8 mouse cellular contexts compared by ENCODE assay signal in the genomic region with DNA sequence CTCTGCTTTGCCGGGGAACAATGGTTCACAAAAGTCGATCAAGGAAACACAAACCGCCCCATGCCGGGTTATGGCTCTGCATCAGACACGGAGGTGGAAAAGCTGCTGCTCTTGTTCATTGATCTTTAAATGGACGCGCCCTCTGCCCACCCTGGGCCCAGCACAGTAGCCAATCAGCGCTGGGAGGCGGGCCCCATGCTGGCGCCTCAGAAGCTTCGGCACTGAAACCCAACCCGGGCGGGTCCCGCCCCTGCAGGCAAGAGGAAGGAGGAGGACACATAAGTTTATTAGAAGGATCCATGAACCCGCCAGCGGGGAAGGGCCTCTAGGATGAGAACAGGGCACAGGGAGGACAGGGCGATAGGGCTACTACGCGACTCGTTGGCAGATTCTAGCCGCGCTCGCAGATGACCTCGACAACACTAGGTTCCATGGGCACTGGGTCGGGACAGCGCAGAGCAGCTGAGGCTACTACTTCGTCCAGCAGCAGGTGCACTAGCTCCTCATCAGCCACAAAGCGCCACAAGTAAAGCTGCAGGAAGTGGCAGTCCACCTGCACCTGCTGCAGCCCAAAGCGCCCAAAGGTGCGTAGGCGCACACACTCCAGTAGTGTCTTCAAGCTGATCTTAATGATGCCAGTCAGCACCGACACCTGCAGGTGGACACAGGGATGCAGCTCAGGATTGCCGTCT. TPM values are rescaled to one million over a fixed set of nuclear protein-coding genes. Genes with fewer than 3 reads are reported as not detected.
DNase-seq lines count a peak whose midpoint lies in the region; ATAC-seq and TF ChIP-seq lines count a peak whose summit lies in the region.

Gene Tm7sf2 (minus strand): TSS at position 650 of the 692 bp plus-strand sequence.

- TF ChIP-seq CTCF in G1E (IDR thresholded peaks at IDR 0.05; ENCODE audit: low read depth, low read length) = no peak
- TF ChIP-seq CTCF in lung, adult 2 months (IDR thresholded peaks at IDR 0.05; ENCODE audit: insufficient read depth, low read length) = no peak
- no peak for TF ChIP-seq CTCF in thymus, adult 2 months (IDR thresholded peaks at IDR 0.05; ENCODE audit: borderline replicate concordance, control insufficient read depth, extremely low read depth, insufficient read depth, low read length, poor library complexity)

- H3K4me3 ChIP-seq in G1E (ENCODE audit: low read depth, low read length) = peak within 1 kb of the TSS; percentile 76
- peak within 1 kb of the TSS; percentile 73 for H3K4me3 ChIP-seq in forebrain, embryonic 16.5 days (replicated peaks; ENCODE audit: low read length)
- H3K4me3 ChIP-seq in lung, adult 2 months (replicated peaks; ENCODE audit: extremely low read depth, low read depth, low read length) = peak within 1 kb of the TSS; percentile 47
- peak within 1 kb of the TSS; percentile 51 for H3K4me3 ChIP-seq in thymus, adult 2 months (ENCODE audit: control insufficient read depth, insufficient read depth, low read length)

- no peaks in the 10 kb centered on the region for H3K27me3 ChIP-seq in G1E (ENCODE audit: insufficient read depth, low read length)
- no peaks in the 10 kb centered on the region for H3K27me3 ChIP-seq in forebrain, embryonic 16.5 days (replicated peaks; ENCODE audit: control insufficient read depth, insufficient read depth, low read length)
- H3K27me3 ChIP-seq in thymus, adult 2 months (ENCODE audit: control insufficient read depth, insufficient read depth, low read length) = no peaks in the 10 kb centered on the region

- TF ChIP-seq POLR2A in lung, adult 2 months (IDR thresholded peaks at IDR 0.05; ENCODE audit: borderline replicate concordance, extremely low read depth, low read depth, low read length) = no peak
- TF ChIP-seq POLR2A in thymus, adult 2 months (IDR thresholded peaks at IDR 0.05; ENCODE audit: control insufficient read depth, extremely low read depth, insufficient read depth, low read length, poor library complexity) = no peak

- H3K9me3 ChIP-seq in G1E (replicated peaks) = no peaks in the 10 kb centered on the region
- H3K9me3 ChIP-seq in forebrain, embryonic 16.5 days (ENCODE audit: control insufficient read depth, low read length) = no peaks in the 10 kb centered on the region

- H3K4me1 ChIP-seq in G1E (ENCODE audit: insufficient read depth, low read depth, low read length) = peaks cover 54% of the 10 kb centered on the region
- H3K4me1 ChIP-seq in forebrain, embryonic 16.5 days (replicated peaks; ENCODE audit: control insufficient read depth, insufficient read depth, low read length) = peaks cover 22% of the 10 kb centered on the region
- peaks cover 8% of the 10 kb centered on the region; the same call in 1 of the 2 replicates for H3K4me1 ChIP-seq in lung, adult 2 months (ENCODE audit: control insufficient read depth, insufficient read depth, low read length)
- peaks cover 28% of the 10 kb centered on the region for H3K4me1 ChIP-seq in thymus, adult 2 months (replicated peaks; ENCODE audit: control insufficient read depth, insufficient read depth, low read length)

- peak; percentile 98 for DNase-seq in G1E (ENCODE audit: low spot score)
- peak; percentile 86 for DNase-seq in cerebellum, adult 11-12 months
- DNase-seq in heart, postnatal 25 days (ENCODE audit: low spot score) = peak; percentile 86
- peak; percentile 83 to 89 for DNase-seq in layer of hippocampus, adult 18-20 months (ENCODE audit: low spot score in 2 of 2)
- DNase-seq in lung, adult 2 months = peak; percentile 85
- DNase-seq in thymus, adult 2 months = peak; percentile 86

- intact Hi-C loops in heart, postnatal 25 days (cut with DNase I) = no loop called here

- WGBS in forebrain, embryonic 16.5 days = 9% methylated on average over 32 of the region's 33 CpGs
- 11% methylated on average over 33 of the region's 33 CpGs for WGBS in lung, adult 2 months
- 10% methylated on average over 33 of the region's 33 CpGs for WGBS in thymus, adult 2 months

- H3K27ac ChIP-seq in forebrain, embryonic 16.5 days (ENCODE audit: low read length) = peak within 1 kb of the TSS; percentile 90
- peak within 1 kb of the TSS; percentile 2; the same call in 1 of the 2 replicates for H3K27ac ChIP-seq in thymus, adult 2 months (ENCODE audit: control insufficient read depth, insufficient read depth, low read length)

- peak; percentile 92 for ATAC-seq in G1E (ENCODE audit: extremely low read depth, insufficient number of reproducible peaks, low FRiP score, poor library complexity, severe bottlenecking)
- ATAC-seq in forebrain, embryonic 16.5 days = peak; percentile 94
- peak; percentile 66 for ATAC-seq in neutrophil, adult 5-6 weeks (ENCODE audit: extremely low read depth, insufficient number of reproducible peaks, low FRiP score, poor library complexity, severe bottlenecking)

- H3K36me3 ChIP-seq in G1E (replicated peaks) = peaks cover 75% of the 10 kb centered on the region
- peaks cover 12% of the 10 kb centered on the region for H3K36me3 ChIP-seq in forebrain, embryonic 16.5 days (ENCODE audit: control insufficient read depth, insufficient read depth)
- H3K36me3 ChIP-seq in thymus, adult 2 months (ENCODE audit: control insufficient read depth, insufficient read depth, low read length) = no peaks in the 10 kb centered on the region

- peak within 1 kb of the TSS; percentile 99 for H3K4me2 ChIP-seq in forebrain, embryonic 16.5 days (ENCODE audit: low read length)

- H3K9ac ChIP-seq in forebrain, embryonic 16.5 days (replicated peaks; ENCODE audit: low read depth, low read length) = peak within 1 kb of the TSS; percentile 84

RNA-seq across cellular contexts. Expression of gene Tm7sf2, which starts in this region (rescaled TPM):
- total RNA-seq in G1E (2014; fragmentation: Nextera tagmentation) = 22.9 and 24.0 TPM in 2 replicates
- total RNA-seq in G1E (2017) = 17.2 and 21.4 TPM in 2 replicates
- polyA plus RNA-seq in G1E (2012) = 15.0 and 20.0 TPM in 2 replicates
- polyA plus RNA-seq in forebrain, embryonic 16.5 days (2015; fragmentation: Nextera tagmentation; extraction: Ambion mirVana) = 34.0 and 41.3 TPM in 2 replicates
- 1 to 10 TPM; 4.2 to 5.1 TPM for total RNA-seq in heart, postnatal 25 days (2021)
- total RNA-seq in layer of hippocampus, adult 18-20 months (2021) = 10 to 100 TPM; 22.4 to 24.4 TPM
- polyA plus RNA-seq in lung, adult 2 months (2012; rRNA removed) = 34.6 and 36.5 TPM in 2 replicates
- total RNA-seq in neutrophil, adult 5-6 weeks (2017) = 5.6 and 8.1 TPM in 2 replicates
- 35.8 and 42.0 TPM in 2 replicates for polyA plus RNA-seq in thymus, adult 2 months (2012; rRNA removed)

Comparison
In these comparisons a context has a peak if more than half of its experiments do, and no peak if none do; other contexts are left out.
1. Peak in every context shown above with its lines: DNase-seq, ATAC-seq, H3K4me3 ChIP-seq and H3K27ac ChIP-seq.